Mouse (Mus musculus): ENCODE results near the gene Rundc1. TPM values are rescaled to one million over a fixed set of nuclear protein-coding genes. Genes with fewer than 3 reads are reported as not detected.
A peak's percentile ranks its signal among the peaks of the same experiment; 100 is the strongest.
"Not testable (repeated sequence)": the region's sequence is repeated elsewhere in the genome, so short reads cannot be mapped to it uniquely, and the experiment has no call there.

The Rundc1 gene
- polyA plus RNA-seq, 1 experiment from 2014 or later, result 31.7 TPM

DNA sequence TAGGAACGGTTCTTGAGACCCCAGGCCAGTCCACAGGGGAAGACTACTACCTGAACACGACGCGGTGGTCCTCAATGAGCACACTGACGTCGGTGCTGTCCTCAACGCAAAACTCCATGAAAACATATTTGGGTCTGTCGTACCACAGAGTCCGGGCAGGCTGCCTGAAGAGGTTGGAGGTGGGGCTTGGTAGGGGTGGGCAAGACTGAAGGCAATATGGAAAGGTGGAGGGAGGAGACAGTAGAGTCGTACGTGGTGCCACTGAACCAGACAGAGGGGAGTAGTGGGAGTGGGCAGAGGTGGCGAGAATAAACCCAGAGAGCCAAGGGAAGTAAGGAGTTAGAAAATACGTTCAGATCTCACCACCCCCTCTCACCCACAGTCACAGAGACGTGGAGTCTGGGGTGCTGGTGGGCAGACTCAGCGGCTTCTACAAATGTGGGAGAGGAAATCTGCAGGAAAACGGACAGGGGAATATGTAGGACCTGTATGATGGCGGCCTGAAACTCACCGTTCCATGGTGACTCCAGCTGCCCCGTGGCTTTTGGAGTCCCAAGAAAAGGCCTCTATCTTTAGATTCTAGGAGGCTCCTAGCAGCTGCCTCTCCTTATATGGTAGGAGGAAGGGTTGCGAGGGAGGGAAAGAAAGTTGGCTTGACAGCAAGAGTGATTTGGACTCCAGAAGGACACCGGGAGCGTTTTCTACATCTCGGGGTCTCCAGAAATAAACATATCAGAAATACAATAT is 607 bp upstream of the Rundc1 start, which contains the start of gene Gm27029:
Gene Gm27029, minus strand, starts transcription at position 692 of the 747 bp plus-strand sequence.
- Histone ChIP-seq H3K4me1 (peaks cover 31% of the 10 kb centered on the region), H3K4me2 (replicated peaks) (peak within 1 kb of the TSS; percentile 90), H3K9ac (replicated peaks) (peak within 1 kb of the TSS; percentile 78), H3K27ac (replicated peaks) (peak within 1 kb of the TSS; percentile 86), H3K36me3 (peaks cover 2% of the 10 kb centered on the region; the same call in 1 of the 2 replicates), H3K4me3 (peak within 1 kb of the TSS; percentile 79), H3K9me3 (no peaks in the 10 kb centered on the region), H3K27me3 (no peaks in the 10 kb centered on the region)
- peak; percentile 33 for ATAC-seq (replicated peaks)
- WGBS, result 6% methylated on average over 23 of the region's 23 CpGs

DNA sequence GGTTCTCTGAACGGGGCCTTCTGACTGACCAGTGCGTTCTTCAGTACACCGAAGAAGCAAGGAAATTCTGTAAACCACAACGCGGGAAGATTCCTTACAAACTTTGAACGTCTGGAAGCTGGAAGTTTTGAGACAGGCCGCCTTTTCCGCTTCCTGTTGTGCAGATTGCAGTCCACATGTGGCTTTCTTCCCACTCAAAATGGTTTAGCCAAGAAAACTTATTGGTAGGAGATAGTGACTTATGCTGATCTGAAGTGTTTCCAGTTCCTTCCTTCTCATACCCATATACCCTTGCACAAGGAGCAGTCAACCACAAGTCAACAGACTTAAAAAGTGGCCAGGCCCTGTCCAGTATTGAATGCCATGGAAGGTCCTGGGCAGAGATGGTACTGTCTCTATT is 1.3 kb downstream of the Rundc1 start:
- Histone ChIP-seq H3K27me3 (no peaks in the 10 kb centered on the region), H3K36me3 (peaks cover 20% of the 10 kb centered on the region), H3K4me2 (replicated peaks) (peak overlapping the region; percentile 90), H3K9ac (replicated peaks) (peak overlapping the region; percentile 78), H3K4me1 (peaks cover 31% of the 10 kb centered on the region), H3K9me3 (no peaks in the 10 kb centered on the region), H3K4me3 (peak overlapping the region; percentile 79), H3K27ac (replicated peaks) (no peak overlapping the region)
- no peak for ATAC-seq (replicated peaks)
- WGBS, result 71% methylated on average over 8 of the region's 8 CpGs

DNA sequence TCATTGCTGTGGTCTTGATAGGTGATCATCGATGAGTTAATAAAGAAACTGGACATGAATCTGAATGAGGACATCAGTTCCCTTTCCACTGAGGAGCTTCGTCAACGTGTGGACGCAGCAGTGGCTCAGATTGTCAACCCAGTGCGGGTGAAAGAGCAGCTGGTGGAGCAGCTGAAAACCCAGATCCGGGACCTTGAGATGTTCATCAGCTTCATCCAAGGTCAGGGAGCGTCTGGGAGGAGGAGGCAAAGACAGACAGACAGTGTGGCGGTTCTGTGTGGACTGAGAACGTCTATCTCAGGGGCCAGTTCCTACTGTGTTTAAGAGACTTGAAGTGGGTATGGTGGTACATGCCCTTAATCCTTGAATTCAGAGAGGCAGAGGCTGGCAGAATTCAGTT is 6.4 kb downstream of the Rundc1 start:
- ATAC-seq (replicated peaks), result no peak
- WGBS, result 89% methylated on average over 9 of the region's 9 CpGs
- peaks cover 60% of the 10 kb centered on the region for H3K36me3 ChIP-seq

DNA sequence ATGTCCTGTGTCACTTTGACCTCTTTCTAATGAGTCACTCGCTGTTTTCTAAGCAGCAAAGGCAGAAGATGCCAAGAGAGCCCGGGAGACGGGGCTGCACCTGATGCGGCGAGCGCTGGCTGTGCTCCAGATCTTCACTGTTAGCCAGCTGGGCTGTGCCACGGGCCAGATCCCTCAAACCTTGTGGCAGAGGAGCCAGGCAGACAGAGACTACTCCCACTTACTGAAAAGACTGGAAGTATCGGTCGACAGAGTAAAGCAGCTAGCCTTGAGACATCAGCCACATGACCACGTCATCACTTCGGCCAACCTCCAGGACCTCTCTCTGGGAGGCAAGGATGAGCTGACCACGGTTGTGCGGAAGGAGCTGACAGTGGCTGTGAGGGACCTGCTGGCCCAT is 8.5 kb downstream of the Rundc1 start:
- H3K4me3 ChIP-seq, result no peak overlapping the region
- no peaks in the 10 kb centered on the region for H3K9me3 ChIP-seq
- H3K27ac ChIP-seq (replicated peaks), result no peak overlapping the region
- no peak overlapping the region for H3K4me2 ChIP-seq (replicated peaks)
- peaks cover 60% of the 10 kb centered on the region for H3K36me3 ChIP-seq
- 76% methylated on average over 13 of the region's 13 CpGs for WGBS
- H3K9ac ChIP-seq (replicated peaks), result no peak overlapping the region
- no peak for ATAC-seq (replicated peaks)
- no peaks in the 10 kb centered on the region for H3K27me3 ChIP-seq
- no peaks in the 10 kb centered on the region for H3K4me1 ChIP-seq

More for the DNA sequence above, 6.4 kb downstream of the Rundc1 start:
- Histone ChIP-seq H3K4me2 (replicated peaks) (no peak overlapping the region), H3K9me3 (no peaks in the 10 kb centered on the region), H3K9ac (replicated peaks) (no peak overlapping the region), H3K4me1 (peaks cover 15% of the 10 kb centered on the region), H3K27ac (replicated peaks) (no peak overlapping the region), H3K4me3 (no peak overlapping the region), H3K27me3 (no peaks in the 10 kb centered on the region)

DNA sequence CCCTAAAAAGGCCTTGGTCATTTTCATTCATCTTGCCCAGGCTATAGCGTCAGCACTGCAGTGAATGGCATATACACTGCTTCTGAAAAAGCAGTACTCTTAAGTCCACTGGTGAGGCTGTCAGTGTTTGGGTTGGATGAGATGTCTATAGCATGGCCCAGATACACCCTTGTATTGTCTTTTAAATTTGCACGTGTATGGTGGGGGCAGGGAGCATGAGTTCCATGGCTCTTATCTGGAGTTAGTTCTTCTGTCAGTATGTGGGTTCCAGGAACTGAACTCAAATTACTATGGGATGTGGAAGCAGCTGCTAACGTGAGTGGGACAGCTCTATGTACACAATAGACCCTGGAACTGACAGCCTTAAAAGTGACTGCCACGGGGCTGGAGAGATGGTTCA is 10.9 kb downstream of the Rundc1 start:
- ATAC-seq (replicated peaks), result no peak
- Histone ChIP-seq H3K9ac (replicated peaks) (no peak overlapping the region), H3K36me3 (peaks cover 43% of the 10 kb centered on the region), H3K9me3 (no peaks in the 10 kb centered on the region), H3K4me1 (no peaks in the 10 kb centered on the region), H3K4me3 (no peak overlapping the region), H3K4me2 (replicated peaks) (no peak overlapping the region), H3K27me3 (no peaks in the 10 kb centered on the region), H3K27ac (replicated peaks) (no peak overlapping the region)
- WGBS, result 83% methylated on average over 4 of the region's 4 CpGs

DNA sequence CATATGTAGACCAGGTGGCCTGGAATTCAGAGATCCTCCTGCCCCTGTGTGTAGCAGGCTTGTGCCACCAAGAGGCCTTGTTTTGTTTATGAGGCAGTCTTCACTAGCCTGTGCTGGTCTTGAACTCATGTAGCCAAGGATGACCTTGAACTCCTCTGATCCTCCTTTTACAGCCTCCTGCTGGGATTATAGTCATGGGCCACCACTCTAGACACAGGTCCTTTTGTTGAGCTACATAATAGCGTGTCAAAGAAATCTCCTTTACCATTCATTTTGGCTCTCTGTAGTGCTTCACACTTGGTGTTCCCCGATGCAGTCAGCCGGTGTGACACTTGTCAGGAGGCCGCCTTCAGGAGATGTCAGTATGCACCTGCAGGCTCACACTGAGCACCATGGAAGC is 12.0 kb downstream of the Rundc1 start:
- H3K9ac ChIP-seq (replicated peaks), result no peak overlapping the region
- H3K4me3 ChIP-seq, result no peak overlapping the region
- H3K36me3 ChIP-seq, result peaks cover 32% of the 10 kb centered on the region
- WGBS, result 46% methylated on average over 4 of the region's 4 CpGs
- no peak for ATAC-seq (replicated peaks)
- no peaks in the 10 kb centered on the region for H3K4me1 ChIP-seq
- no peaks in the 10 kb centered on the region for H3K9me3 ChIP-seq
- no peaks in the 10 kb centered on the region for H3K27me3 ChIP-seq
- H3K27ac ChIP-seq (replicated peaks), result no peak overlapping the region
- no peak overlapping the region for H3K4me2 ChIP-seq (replicated peaks)

DNA sequence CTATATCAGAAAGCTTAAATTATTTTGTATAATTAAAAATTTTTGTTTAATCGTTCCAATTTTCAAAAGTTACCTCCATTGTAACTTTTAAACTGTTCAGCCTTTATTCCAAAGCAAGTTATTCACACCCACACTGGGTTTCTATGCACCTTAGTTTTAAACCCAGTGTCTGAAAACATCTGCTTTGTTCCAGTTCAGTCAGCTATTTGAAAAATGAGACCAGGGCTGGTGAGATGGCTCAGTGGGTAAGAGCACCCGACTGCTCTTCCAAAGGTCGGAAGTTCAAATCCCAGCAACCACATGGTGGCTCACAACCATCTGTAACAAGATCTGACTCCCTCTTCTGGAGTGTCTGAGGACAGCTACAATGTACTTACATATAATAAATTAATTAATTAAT is 13.1 kb downstream of the Rundc1 start:
- WGBS, result 62% methylated on average over 3 of the region's 3 CpGs
- H3K27ac ChIP-seq (replicated peaks); ATAC-seq (replicated peaks): not testable (repeated sequence)

DNA sequence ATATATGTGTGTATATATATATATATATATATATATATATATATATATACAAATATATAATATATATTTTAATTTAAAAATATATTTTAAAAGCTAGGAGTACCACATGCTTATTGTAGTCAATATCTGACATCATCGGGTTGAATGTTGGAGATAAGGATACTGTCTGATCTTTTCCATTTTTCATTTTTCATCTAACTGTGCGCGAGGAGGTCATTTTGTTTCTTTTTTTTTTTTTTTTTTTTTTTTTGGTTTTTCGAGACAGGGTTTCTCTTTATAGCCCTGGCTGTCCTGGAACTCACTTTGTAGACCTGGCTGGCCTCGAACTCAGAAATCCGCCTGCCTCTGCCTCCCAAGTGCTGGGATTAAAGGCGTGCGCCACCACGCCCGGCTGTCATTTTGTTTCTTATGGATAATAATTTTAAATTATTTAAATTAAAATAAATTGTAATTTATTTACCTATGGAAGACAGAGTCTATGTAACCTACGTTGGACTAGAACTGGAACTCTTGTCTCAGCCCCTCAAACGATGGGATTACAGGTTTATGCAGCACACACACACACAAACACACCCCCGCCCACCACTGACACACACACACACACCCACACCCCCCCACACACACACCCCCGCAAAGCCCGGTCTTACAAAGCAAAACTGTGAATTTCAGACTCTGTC is 16.7 kb downstream of the Rundc1 start:
- peaks cover 22% of the 10 kb centered on the region for H3K4me1 ChIP-seq
- not testable (repeated sequence) for ATAC-seq (replicated peaks); H3K27me3 ChIP-seq; H3K9me3 ChIP-seq; H3K9ac ChIP-seq (replicated peaks)
- WGBS, result 39% methylated on average over 14 of the region's 15 CpGs
- H3K4me2 ChIP-seq (replicated peaks), result peak overlapping the region; percentile 40
- peak overlapping the region; percentile 68 for H3K4me3 ChIP-seq
- H3K36me3 ChIP-seq, result peaks cover 25% of the 10 kb centered on the region
- peak overlapping the region; percentile 57 for H3K27ac ChIP-seq (replicated peaks)

More for the DNA sequence above, 13.1 kb downstream of the Rundc1 start:
- not testable (repeated sequence) for H3K4me2 ChIP-seq (replicated peaks); H3K9me3 ChIP-seq; H3K4me1 ChIP-seq; H3K9ac ChIP-seq (replicated peaks); H3K27me3 ChIP-seq; H3K4me3 ChIP-seq
- H3K36me3 ChIP-seq, result peaks cover 27% of the 10 kb centered on the region

DNA sequence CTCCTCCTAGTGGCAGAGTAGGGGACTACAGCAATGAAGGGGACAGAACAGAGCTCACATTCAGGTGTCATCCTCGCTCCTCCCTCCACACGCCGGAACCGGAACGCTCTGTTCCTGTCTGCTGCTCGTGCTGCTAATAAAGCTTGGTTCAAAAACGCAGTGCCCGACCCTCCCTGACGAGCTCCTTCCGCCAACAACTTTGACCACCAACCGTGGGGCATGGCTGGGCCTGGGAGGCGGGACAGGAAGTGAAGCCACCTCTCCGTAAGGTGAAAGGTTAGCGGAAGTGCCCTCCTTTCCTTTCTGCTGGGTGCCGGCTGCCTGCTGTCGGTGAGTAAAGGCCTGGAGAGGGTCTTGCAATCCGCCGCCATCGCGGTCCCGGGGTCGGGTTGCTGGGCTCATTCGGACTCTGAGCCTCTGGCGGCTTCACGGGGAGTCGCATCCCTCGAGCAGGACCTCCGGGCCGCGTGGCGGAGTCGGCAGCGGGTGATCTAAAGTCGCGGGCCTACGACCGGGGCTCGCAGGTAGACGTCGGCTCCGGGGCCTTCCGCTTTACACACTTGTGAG is 17.3 kb downstream of the Rundc1 start, which contains the start of gene Rpl27:
Gene Rpl27, plus strand, starts transcription at position 172 of the 567 bp plus-strand sequence.
- peak within 1 kb of the TSS; percentile 68 for H3K4me3 ChIP-seq
- H3K9ac ChIP-seq (replicated peaks), result peak within 1 kb of the TSS; percentile 86
- ATAC-seq (replicated peaks), result peak; percentile 98
- H3K36me3 ChIP-seq, result peaks cover 25% of the 10 kb centered on the region
- under 1% methylated on average over 42 of the region's 42 CpGs for WGBS
- peak within 1 kb of the TSS; percentile 88 for H3K27ac ChIP-seq (replicated peaks)
- peak within 1 kb of the TSS; percentile 65 for H3K4me2 ChIP-seq (replicated peaks)
- peaks cover 22% of the 10 kb centered on the region for H3K4me1 ChIP-seq
- no peaks in the 10 kb centered on the region for H3K9me3 ChIP-seq
- no peaks in the 10 kb centered on the region for H3K27me3 ChIP-seq

DNA sequence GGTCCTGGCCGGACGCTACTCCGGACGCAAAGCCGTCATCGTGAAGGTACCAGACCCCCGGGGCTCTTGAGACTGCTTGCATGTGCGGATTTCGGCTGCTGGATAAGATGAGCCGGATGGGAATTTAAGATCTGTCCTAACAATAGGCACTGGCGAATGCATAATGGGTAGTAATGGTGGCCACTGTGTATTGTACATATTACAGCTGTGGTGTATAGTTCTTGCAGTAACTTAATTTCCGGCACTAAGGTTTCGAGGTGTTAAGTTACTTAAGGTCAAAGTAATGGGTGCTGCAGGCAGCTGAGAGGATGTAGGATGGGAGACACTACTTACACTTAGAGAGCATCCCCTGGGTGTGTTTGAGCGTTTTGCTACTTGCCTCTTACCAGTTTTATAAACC is 17.9 kb downstream of the Rundc1 start:
- peaks cover 22% of the 10 kb centered on the region for H3K4me1 ChIP-seq
- peak overlapping the region; percentile 68 for H3K4me3 ChIP-seq
- H3K36me3 ChIP-seq, result peaks cover 25% of the 10 kb centered on the region
- 2% methylated on average over 14 of the region's 14 CpGs for WGBS
- H3K4me2 ChIP-seq (replicated peaks), result peak overlapping the region; percentile 65
- peak overlapping the region; percentile 86 for H3K9ac ChIP-seq (replicated peaks)
- no peak for ATAC-seq (replicated peaks)
- peak overlapping the region; percentile 88 for H3K27ac ChIP-seq (replicated peaks)
- no peaks in the 10 kb centered on the region for H3K9me3 ChIP-seq
- H3K27me3 ChIP-seq, result no peaks in the 10 kb centered on the region

DNA sequence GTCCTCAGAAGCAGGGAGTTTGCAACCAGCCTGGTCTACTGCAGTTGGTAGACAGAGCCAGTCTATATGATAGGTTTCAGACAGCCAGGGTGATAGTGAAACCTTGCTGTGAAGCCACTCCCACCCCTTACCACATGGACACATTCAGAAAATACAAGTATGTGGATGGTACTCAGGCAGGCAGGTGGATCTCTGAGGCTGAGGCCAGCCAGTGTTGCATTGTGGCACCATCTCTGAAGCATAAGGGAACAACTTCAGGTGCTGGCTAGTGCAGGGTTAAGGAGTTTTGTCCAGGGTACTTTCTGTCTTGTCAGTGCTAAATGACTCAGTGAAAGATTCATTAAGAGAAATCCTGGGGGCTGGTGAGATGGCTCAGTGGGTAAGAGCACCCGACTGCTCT is 21.4 kb downstream of the Rundc1 start:
- no peak overlapping the region for H3K9ac ChIP-seq (replicated peaks)
- WGBS, result 80% methylated on average over 1 of the region's 1 CpGs
- no peak overlapping the region for H3K4me3 ChIP-seq
- peaks cover 22% of the 10 kb centered on the region for H3K4me1 ChIP-seq
- H3K36me3 ChIP-seq, result peaks cover 25% of the 10 kb centered on the region
- no peak for ATAC-seq (replicated peaks)
- no peak overlapping the region for H3K4me2 ChIP-seq (replicated peaks)
- no peaks in the 10 kb centered on the region for H3K27me3 ChIP-seq
- H3K27ac ChIP-seq (replicated peaks), result no peak overlapping the region
- no peaks in the 10 kb centered on the region for H3K9me3 ChIP-seq

DNA sequence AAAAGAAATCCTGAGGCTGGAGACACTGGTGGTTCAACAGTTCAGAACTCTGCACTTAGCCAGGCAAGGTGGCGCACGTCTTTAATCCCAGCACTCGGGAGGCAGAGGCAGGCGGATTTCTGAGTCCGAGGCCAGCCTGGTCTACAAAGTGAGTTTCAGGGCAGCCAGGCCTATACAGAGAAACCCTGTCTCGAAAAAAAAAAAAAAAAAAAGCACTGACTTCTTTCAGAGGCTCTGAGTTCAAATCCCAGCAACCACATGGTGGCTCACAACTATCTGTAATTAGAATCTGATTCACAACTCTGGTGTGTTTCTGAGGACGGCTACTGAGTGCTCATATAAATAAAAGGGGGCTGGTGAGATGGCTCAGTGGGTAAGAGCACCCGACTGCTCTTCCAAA is 22.0 kb downstream of the Rundc1 start:
- H3K27me3 ChIP-seq; H3K9ac ChIP-seq (replicated peaks); H3K4me2 ChIP-seq (replicated peaks); H3K9me3 ChIP-seq; H3K4me3 ChIP-seq; ATAC-seq (replicated peaks); H3K27ac ChIP-seq (replicated peaks): not testable (repeated sequence)
- peaks cover 25% of the 10 kb centered on the region for H3K36me3 ChIP-seq
- 86% methylated on average over 8 of the region's 8 CpGs for WGBS
- H3K4me1 ChIP-seq, result peaks cover 22% of the 10 kb centered on the region
